Mouse (Mus musculus): ENCODE measurements at regions not wholly inside any gene's neighbourhood (a gene's known extent, or its start where the extent isn't known, plus 50 kb on each side); places are given as distances from the start of the nearest gene placed in this dataset.

- Histone ChIP-seq H3K9me3 (ENCODE audit: low read length) (no peaks in the 10 kb centered on the region), H3K4me3 (ENCODE audit: low read depth, low read length) (no peak overlapping the region)
- 70% methylated on average over 11 of the region's 11 CpGs for WGBS
Observed at GRCm38 (mm10) chr8:36027586-36027985, 262.0 kb downstream of the Gm19410 start.

DNA sequence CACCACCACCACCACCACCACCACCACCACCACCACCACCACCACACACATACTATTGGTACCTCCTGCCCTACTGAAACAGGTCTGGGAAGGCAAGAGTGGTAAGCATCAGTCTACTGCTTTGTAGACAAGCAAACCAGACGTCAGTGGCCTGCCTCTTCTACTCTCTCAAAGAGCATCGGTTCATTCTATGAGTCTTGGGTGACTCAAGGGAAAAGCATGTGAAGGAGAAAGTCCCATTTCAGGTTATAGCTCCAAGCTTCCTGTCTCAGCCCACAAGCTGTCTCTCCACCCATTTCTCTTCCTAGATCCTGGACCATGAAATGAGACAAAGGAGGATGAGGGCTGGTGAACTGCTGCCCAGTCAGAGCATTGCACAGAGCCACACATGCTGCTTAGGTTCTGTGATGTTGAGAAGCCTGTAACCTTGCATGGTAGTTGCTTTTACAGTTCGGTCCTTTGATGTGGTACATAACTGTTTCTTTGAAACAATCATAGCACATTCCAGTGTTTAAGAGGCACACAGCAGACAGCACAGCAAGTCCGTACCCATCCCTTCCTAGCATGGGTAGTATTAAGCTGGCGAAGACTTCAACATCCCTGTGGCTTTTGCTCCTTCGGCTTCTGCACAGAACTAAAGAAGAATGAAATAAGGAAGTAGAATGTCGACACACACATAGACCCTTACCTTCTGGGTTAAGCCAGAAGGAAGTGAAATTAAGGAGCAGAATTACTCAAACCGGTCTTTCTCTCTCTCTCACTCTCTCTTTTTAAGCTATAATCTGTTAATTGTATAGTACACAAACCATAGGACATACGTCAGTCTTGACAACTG lies 262.7 kb downstream of the Gm19410 start:
- Histone ChIP-seq H3K27ac (ENCODE audit: low read depth, low read length) (no peak overlapping the region), H3K4me1 (ENCODE audit: insufficient read depth) (no peaks in the 10 kb centered on the region), H3K36me3 (ENCODE audit: insufficient read depth) (no peaks in the 10 kb centered on the region), H3K9ac (no peak overlapping the region), H3K9me3 (ENCODE audit: low read length) (no peaks in the 10 kb centered on the region), H3K4me2 (ENCODE audit: low read depth) (no peak overlapping the region), H3K27me3 (ENCODE audit: insufficient read depth, low read length) (no peaks in the 10 kb centered on the region), H3K4me3 (ENCODE audit: low read depth, low read length) (no peak overlapping the region)
- ATAC-seq (no peak), DNase-seq (no peak)
- WGBS, result 90% methylated on average over 9 of the region's 9 CpGs
- no peak for TF ChIP-seq CTCF (IDR thresholded peaks at IDR 0.05; ENCODE audit: low read depth)

More at GRCm38 (mm10) chr8:36027586-36027985, 262.0 kb downstream of the Gm19410 start:
- Histone ChIP-seq H3K36me3 (ENCODE audit: insufficient read depth) (no peaks in the 10 kb centered on the region), H3K27ac (ENCODE audit: low read depth, low read length) (no peak overlapping the region), H3K9ac (no peak overlapping the region), H3K4me2 (ENCODE audit: low read depth) (no peak overlapping the region), H3K27me3 (ENCODE audit: insufficient read depth, low read length) (no peaks in the 10 kb centered on the region), H3K4me1 (ENCODE audit: insufficient read depth) (no peaks in the 10 kb centered on the region)
- ATAC-seq, result no peak
- no peak for DNase-seq
- TF ChIP-seq CTCF (IDR thresholded peaks at IDR 0.05; ENCODE audit: low read depth), result no peak

DNA sequence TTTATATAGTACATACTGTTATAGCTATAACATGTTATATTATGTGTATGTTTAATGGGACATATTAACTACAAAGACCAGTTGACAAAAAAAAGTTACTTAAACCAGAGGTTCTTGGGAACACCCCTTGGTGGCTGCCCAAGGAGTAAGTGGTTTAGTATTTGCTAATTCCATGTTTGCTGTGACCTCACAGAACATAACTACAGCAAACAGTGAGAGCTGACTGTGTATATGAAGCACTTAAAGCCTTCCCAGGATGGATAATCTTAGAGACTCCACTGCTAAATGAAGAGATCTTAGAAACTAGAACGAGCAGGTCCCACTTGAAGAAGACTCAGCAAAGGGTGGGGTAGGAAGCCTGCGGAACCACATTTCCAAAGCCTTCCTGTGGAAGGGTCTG lies 263.9 kb downstream of the Gm19410 start:
- 80% methylated on average over 2 of the region's 2 CpGs for WGBS
- H3K27ac ChIP-seq (ENCODE audit: low read depth, low read length), result no peak overlapping the region
- H3K4me2 ChIP-seq (ENCODE audit: low read depth), result no peak overlapping the region
- no peaks in the 10 kb centered on the region for H3K4me1 ChIP-seq (ENCODE audit: insufficient read depth)
- H3K36me3 ChIP-seq (ENCODE audit: insufficient read depth), result no peaks in the 10 kb centered on the region
- no peak overlapping the region for H3K9ac ChIP-seq
- no peaks in the 10 kb centered on the region for H3K9me3 ChIP-seq (ENCODE audit: low read length)
- DNase-seq, result no peak
- ATAC-seq, result no peak
- no peaks in the 10 kb centered on the region for H3K27me3 ChIP-seq (ENCODE audit: insufficient read depth, low read length)
- no peak overlapping the region for H3K4me3 ChIP-seq (ENCODE audit: low read depth, low read length)
- no peak for TF ChIP-seq CTCF (IDR thresholded peaks at IDR 0.05; ENCODE audit: low read depth)

- no peak for TF ChIP-seq CTCF (IDR thresholded peaks at IDR 0.05; ENCODE audit: low read depth)
- no peak for ATAC-seq
Observed at GRCm38 (mm10) chr8:36030237-36030636, 264.6 kb downstream of the Gm19410 start.

GRCm38 (mm10) chr8:36031966-36032719 lies 266.6 kb downstream of the Gm19410 start:
- Histone ChIP-seq H3K27me3 (ENCODE audit: insufficient read depth, low read length) (no peaks in the 10 kb centered on the region), H3K4me1 (ENCODE audit: insufficient read depth) (no peaks in the 10 kb centered on the region), H3K4me2 (ENCODE audit: low read depth) (no peak overlapping the region), H3K9me3 (ENCODE audit: low read length) (no peaks in the 10 kb centered on the region), H3K27ac (ENCODE audit: low read depth, low read length) (no peak overlapping the region), H3K36me3 (ENCODE audit: insufficient read depth) (no peaks in the 10 kb centered on the region), H3K4me3 (ENCODE audit: low read depth, low read length) (no peak overlapping the region), H3K9ac (no peak overlapping the region)
- ATAC-seq (peak; percentile 56; the same call in 1 of the 2 replicates), DNase-seq (no peak)
- TF ChIP-seq CTCF (IDR thresholded peaks at IDR 0.05; ENCODE audit: low read depth), result no peak
- WGBS, result 62% methylated on average over 10 of the region's 10 CpGs

More at GRCm38 (mm10) chr8:36030237-36030636, 264.6 kb downstream of the Gm19410 start:
- Histone ChIP-seq H3K9ac (no peak overlapping the region), H3K4me3 (ENCODE audit: low read depth, low read length) (no peak overlapping the region), H3K9me3 (ENCODE audit: low read length) (no peaks in the 10 kb centered on the region), H3K4me1 (ENCODE audit: insufficient read depth) (no peaks in the 10 kb centered on the region), H3K27me3 (ENCODE audit: insufficient read depth, low read length) (no peaks in the 10 kb centered on the region), H3K4me2 (ENCODE audit: low read depth) (no peak overlapping the region), H3K27ac (ENCODE audit: low read depth, low read length) (no peak overlapping the region), H3K36me3 (ENCODE audit: insufficient read depth) (no peaks in the 10 kb centered on the region)
- WGBS, result 91% methylated on average over 3 of the region's 3 CpGs
- no peak for DNase-seq

- ATAC-seq (no peak), DNase-seq (no peak)
- Histone ChIP-seq H3K27me3 (ENCODE audit: insufficient read depth, low read length) (no peaks in the 10 kb centered on the region), H3K9ac (no peak overlapping the region), H3K4me2 (ENCODE audit: low read depth) (no peak overlapping the region), H3K27ac (ENCODE audit: low read depth, low read length) (no peak overlapping the region), H3K4me1 (ENCODE audit: insufficient read depth) (no peaks in the 10 kb centered on the region), H3K9me3 (ENCODE audit: low read length) (no peaks in the 10 kb centered on the region), H3K4me3 (ENCODE audit: low read depth, low read length) (no peak overlapping the region), H3K36me3 (ENCODE audit: insufficient read depth) (no peaks in the 10 kb centered on the region)
- TF ChIP-seq CTCF (IDR thresholded peaks at IDR 0.05; ENCODE audit: low read depth), result no peak
- WGBS, result 85% methylated on average over 7 of the region's 7 CpGs
Observed at GRCm38 (mm10) chr8:36035339-36035738, 269.7 kb downstream of the Gm19410 start.

DNA sequence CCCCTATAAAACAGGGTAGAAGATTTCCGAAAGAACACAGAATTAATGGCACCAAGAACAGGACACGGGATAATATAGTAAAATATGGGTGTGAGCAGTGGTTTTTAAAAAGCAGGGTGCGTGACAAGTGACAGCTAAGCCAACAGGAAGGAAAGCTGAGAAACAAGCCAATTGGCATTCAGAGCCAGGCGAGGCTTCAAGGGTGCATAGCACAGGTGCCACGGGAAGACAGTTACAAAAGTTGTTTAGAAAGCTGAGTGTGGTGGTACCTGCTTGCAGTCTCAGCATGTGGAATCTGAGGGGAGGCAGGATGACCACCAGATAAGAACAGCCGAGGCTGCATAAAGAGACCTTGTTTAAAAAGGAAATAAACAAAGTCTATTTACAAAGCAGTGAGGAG lies 270.7 kb downstream of the Gm19410 start:
- DNase-seq (no peak), ATAC-seq (no peak)
- Histone ChIP-seq H3K27ac (ENCODE audit: low read depth, low read length) (no peak overlapping the region), H3K9ac (no peak overlapping the region), H3K4me3 (ENCODE audit: low read depth, low read length) (no peak overlapping the region), H3K27me3 (ENCODE audit: insufficient read depth, low read length) (no peaks in the 10 kb centered on the region), H3K4me2 (ENCODE audit: low read depth) (no peak overlapping the region), H3K36me3 (ENCODE audit: insufficient read depth) (no peaks in the 10 kb centered on the region), H3K9me3 (ENCODE audit: low read length) (no peaks in the 10 kb centered on the region), H3K4me1 (ENCODE audit: insufficient read depth) (no peaks in the 10 kb centered on the region)
- no peak for TF ChIP-seq CTCF (IDR thresholded peaks at IDR 0.05; ENCODE audit: low read depth)
- WGBS, result 74% methylated on average over 6 of the region's 6 CpGs

All from forebrain, postnatal 0 days (tissue).